Mouse (Mus musculus): ENCODE data around the gene Tmed1. TPM values are rescaled to one million over a fixed set of nuclear protein-coding genes. Genes with fewer than 3 reads are reported as not detected.
"Not testable (repeated sequence)": the region's sequence is repeated elsewhere in the genome, so short reads cannot be mapped to it uniquely, and the experiment has no call there.

Tmed1 gene
- polyA plus RNA-seq, 1 experiment from 2014 or later, result 57.0 TPM

DNA sequence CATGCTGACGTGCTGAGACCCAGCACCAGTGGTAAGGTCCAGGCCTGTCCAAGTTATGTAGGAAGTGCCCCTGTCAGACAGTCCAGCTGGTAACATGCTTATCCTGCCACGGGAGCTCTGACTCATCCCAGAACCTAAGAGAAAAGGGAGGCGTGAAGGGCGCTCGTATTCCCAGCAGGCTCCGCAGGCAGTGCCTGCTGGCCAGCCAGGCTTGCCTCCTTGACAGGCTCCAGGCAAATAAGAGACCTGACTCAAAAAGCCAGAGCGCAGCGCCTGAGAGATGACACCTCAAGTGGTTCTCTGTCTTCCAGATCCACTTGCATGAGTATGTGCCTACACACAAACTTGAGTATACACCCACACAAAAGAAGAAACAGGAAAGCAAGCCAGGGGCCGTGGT lies 15.3 kb downstream of the Tmed1 start:
- Histone ChIP-seq H3K36me3 (peaks cover 73% of the 10 kb centered on the region), H3K27ac (no peak overlapping the region), H3K4me2 (no peak overlapping the region), H3K4me1 (replicated peaks) (no peaks in the 10 kb centered on the region), H3K9ac (no peak overlapping the region), H3K9me3 (no peaks in the 10 kb centered on the region), H3K27me3 (no peaks in the 10 kb centered on the region), H3K4me3 (no peak overlapping the region)
- no peak for ATAC-seq (ENCODE audit: low FRiP score)
- WGBS, result 91% methylated on average over 9 of the region's 9 CpGs

GRCm38 (mm10) chr9:21493907-21494306 lies 16.1 kb downstream of the Tmed1 start:
- 42% methylated on average over 2 of the region's 2 CpGs for WGBS
- Histone ChIP-seq H3K27me3 (no peaks in the 10 kb centered on the region), H3K9me3 (no peaks in the 10 kb centered on the region), H3K36me3 (peaks cover 71% of the 10 kb centered on the region), H3K27ac (no peak overlapping the region), H3K4me2 (no peak overlapping the region), H3K4me3 (no peak overlapping the region), H3K4me1 (replicated peaks) (no peaks in the 10 kb centered on the region), H3K9ac (no peak overlapping the region)
- ATAC-seq (ENCODE audit: low FRiP score), result no peak

DNA sequence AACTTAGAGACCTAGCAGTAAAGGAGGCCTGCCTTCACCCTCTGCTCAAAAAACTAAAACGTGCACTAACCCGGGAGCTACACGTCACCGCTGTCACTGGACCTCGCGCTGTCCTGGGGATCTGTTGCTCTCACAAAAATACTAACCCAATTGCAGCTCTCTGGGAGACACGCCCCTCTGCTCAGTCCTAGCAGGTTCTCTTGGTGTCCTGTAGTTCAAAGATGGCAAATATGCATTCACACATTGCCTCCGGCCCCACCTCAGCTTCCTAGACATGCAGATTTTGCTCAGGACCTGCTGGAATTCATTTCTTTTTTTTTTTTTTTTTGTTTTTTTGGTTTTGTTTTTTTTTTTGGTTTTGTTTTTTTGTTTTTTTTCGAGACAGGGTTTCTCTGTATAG lies 19.4 kb downstream of the Tmed1 start:
- Histone ChIP-seq H3K27ac (no peak overlapping the region), H3K9me3 (no peaks in the 10 kb centered on the region), H3K4me2 (no peak overlapping the region), H3K27me3 (no peaks in the 10 kb centered on the region), H3K4me3 (no peak overlapping the region), H3K36me3 (peaks cover 74% of the 10 kb centered on the region), H3K4me1 (replicated peaks) (no peaks in the 10 kb centered on the region), H3K9ac (no peak overlapping the region)
- no peak for ATAC-seq (ENCODE audit: low FRiP score)
- 91% methylated on average over 9 of the region's 9 CpGs for WGBS

DNA sequence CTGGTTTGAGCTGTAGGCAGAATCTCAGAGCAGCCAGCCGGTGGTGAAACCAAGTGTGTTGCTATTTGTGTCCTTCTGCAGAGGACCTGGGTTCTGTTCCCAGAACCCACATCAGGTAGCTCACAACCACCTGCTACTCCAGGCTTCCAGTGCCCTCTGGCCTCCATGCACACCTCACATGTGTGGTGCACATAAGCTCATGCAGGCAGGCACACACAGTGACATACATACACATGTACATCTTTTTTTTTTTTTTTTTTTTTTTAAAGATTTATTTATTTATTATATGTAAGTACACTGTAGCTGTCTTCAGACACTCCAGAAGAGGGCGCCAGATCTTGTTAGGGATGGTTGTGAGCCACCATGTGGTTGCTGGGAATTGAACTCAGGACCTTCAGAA lies 21.8 kb downstream of the Tmed1 start:
- peaks cover 81% of the 10 kb centered on the region for H3K36me3 ChIP-seq
- WGBS, result 100% methylated on average over 1 of the region's 2 CpGs
- not testable (repeated sequence) for H3K4me3 ChIP-seq; H3K27ac ChIP-seq; H3K9ac ChIP-seq; H3K4me2 ChIP-seq; H3K27me3 ChIP-seq; H3K4me1 ChIP-seq (replicated peaks); H3K9me3 ChIP-seq; ATAC-seq (ENCODE audit: low FRiP score)

- Histone ChIP-seq H3K27ac (no peak overlapping the region), H3K36me3 (peaks cover 81% of the 10 kb centered on the region), H3K4me1 (replicated peaks) (no peaks in the 10 kb centered on the region), H3K27me3 (no peaks in the 10 kb centered on the region), H3K9ac (no peak overlapping the region), H3K9me3 (no peaks in the 10 kb centered on the region), H3K4me3 (no peak overlapping the region), H3K4me2 (no peak overlapping the region)
- 88% methylated on average over 4 of the region's 4 CpGs for WGBS
- no peak for ATAC-seq (ENCODE audit: low FRiP score)
Measured at GRCm38 (mm10) chr9:21484065-21484464, 26.0 kb downstream of the Tmed1 start.

GRCm38 (mm10) chr9:21477707-21478106 lies 32.3 kb downstream of the Tmed1 start:
- no peak overlapping the region for H3K9ac ChIP-seq
- no peak overlapping the region for H3K4me3 ChIP-seq
- no peak for ATAC-seq (ENCODE audit: low FRiP score)
- H3K4me1 ChIP-seq (replicated peaks), result no peaks in the 10 kb centered on the region
- no peaks in the 10 kb centered on the region for H3K9me3 ChIP-seq
- H3K4me2 ChIP-seq, result no peak overlapping the region
- H3K27me3 ChIP-seq, result no peaks in the 10 kb centered on the region
- no peak overlapping the region for H3K27ac ChIP-seq
- peaks cover 93% of the 10 kb centered on the region for H3K36me3 ChIP-seq
- 96% methylated on average over 6 of the region's 6 CpGs for WGBS

GRCm38 (mm10) chr9:21472913-21473312 lies 37.1 kb downstream of the Tmed1 start:
- WGBS, result 87% methylated on average over 4 of the region's 4 CpGs
- Histone ChIP-seq H3K4me3 (no peak overlapping the region), H3K27me3 (no peaks in the 10 kb centered on the region), H3K4me1 (replicated peaks) (no peaks in the 10 kb centered on the region), H3K4me2 (no peak overlapping the region), H3K9ac (no peak overlapping the region), H3K36me3 (peaks cover 95% of the 10 kb centered on the region), H3K9me3 (no peaks in the 10 kb centered on the region), H3K27ac (no peak overlapping the region)
- no peak for ATAC-seq (ENCODE audit: low FRiP score)

GRCm38 (mm10) chr9:21469032-21470024 lies 40.7 kb downstream of the Tmed1 start:
- Histone ChIP-seq H3K4me2 (no peak overlapping the region), H3K36me3 (peaks cover 86% of the 10 kb centered on the region), H3K9me3 (no peaks in the 10 kb centered on the region), H3K4me3 (no peak overlapping the region), H3K4me1 (replicated peaks) (no peaks in the 10 kb centered on the region), H3K27ac (no peak overlapping the region), H3K27me3 (no peaks in the 10 kb centered on the region), H3K9ac (no peak overlapping the region)
- WGBS, result 87% methylated on average over 20 of the region's 20 CpGs
- ATAC-seq (ENCODE audit: low FRiP score), result no peak

GRCm38 (mm10) chr9:21464565-21464928 lies 45.5 kb downstream of the Tmed1 start:
- not testable (repeated sequence) for H3K4me3 ChIP-seq; H3K27me3 ChIP-seq; H3K9ac ChIP-seq; H3K4me1 ChIP-seq (replicated peaks); H3K9me3 ChIP-seq; ATAC-seq (ENCODE audit: low FRiP score); H3K27ac ChIP-seq; H3K4me2 ChIP-seq
- H3K36me3 ChIP-seq, result peaks cover 59% of the 10 kb centered on the region
- 93% methylated on average over 7 of the region's 7 CpGs for WGBS

DNA sequence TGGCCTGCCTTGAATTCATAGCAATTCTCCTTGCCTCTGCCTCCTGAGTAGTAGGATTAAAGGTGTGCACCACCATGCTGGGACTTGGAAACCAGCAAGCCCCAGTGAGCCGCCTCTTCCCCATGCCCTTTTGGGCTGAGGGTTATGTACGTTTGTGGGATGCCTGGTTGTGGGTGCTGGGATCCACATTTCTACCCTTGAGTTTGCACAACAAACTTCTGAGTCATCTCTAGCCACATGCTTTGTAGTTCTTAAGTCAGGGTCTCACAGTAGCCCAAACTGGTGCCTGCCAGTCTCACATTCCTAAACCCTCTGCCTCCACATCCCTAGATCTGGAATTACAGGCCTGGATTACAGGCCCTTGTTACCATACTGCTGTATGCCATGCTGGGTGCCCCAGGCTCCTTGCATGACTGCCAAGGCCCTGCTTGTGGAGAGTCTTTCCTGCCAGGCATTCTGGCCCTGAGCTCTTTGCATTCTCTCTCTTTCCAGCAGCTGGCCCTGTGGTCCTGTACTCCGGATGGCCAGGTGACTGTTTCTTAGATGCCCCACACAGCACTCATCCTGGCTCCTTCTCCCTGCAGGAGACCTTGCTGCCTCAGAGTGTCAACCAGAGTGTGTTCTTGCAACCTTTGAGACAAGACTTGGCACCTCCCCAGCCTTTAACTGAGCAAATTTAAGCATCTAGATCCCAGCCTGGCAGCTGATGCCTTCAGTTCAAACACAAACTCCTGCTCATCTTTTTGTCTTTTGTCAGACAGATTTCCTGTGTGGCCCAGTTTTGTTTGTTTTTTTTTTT lies 46.1 kb downstream of the Tmed1 start:
- Histone ChIP-seq H3K4me3 (no peak overlapping the region), H3K36me3 (peaks cover 59% of the 10 kb centered on the region), H3K27ac (peak overlapping the region; percentile 42; the same call in 1 of the 2 replicates), H3K27me3 (no peaks in the 10 kb centered on the region), H3K4me2 (no peak overlapping the region), H3K9ac (0 out of 2 replicates have a peak overlapping the region, but pooled peaks have one; percentile 9), H3K9me3 (no peaks in the 10 kb centered on the region), H3K4me1 (replicated peaks) (peaks cover 5% of the 10 kb centered on the region; the same call in 1 of the 2 replicates)
- ATAC-seq (ENCODE audit: low FRiP score), result no peak
- 87% methylated on average over 3 of the region's 3 CpGs for WGBS

DNA sequence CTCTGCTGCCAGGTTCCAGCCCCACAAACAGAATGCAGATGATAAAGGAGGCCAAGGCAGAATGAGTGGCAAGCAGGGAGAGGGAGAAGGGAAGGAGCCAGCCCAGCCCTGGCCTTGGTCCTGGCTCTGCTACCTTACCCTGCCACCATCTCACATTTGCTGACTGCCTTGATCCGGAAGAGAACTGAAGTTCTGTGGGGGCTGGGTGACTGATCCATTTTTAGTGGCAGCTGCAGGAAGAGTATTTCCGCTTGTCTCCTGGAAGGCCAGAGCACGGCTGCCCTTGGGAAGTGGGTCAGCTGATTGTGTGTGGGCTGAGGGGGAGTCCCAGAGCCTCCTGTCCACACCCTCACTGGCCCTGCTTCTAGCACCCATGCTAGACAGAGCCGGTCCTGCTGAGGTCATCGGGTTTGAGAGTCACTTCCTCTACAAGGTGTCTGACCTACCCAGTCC lies 46.9 kb downstream of the Tmed1 start:
- no peak for ATAC-seq (ENCODE audit: low FRiP score)
- 80% methylated on average over 5 of the region's 5 CpGs for WGBS
- no peaks in the 10 kb centered on the region for H3K9me3 ChIP-seq
- H3K4me2 ChIP-seq, result no peak overlapping the region
- H3K27ac ChIP-seq, result peak overlapping the region; percentile 42
- H3K4me1 ChIP-seq (replicated peaks), result peaks cover 5% of the 10 kb centered on the region; the same call in 1 of the 2 replicates
- no peaks in the 10 kb centered on the region for H3K27me3 ChIP-seq
- peaks cover 59% of the 10 kb centered on the region for H3K36me3 ChIP-seq
- H3K9ac ChIP-seq, result 0 out of 2 replicates have a peak overlapping the region, but pooled peaks have one; percentile 9
- H3K4me3 ChIP-seq, result no peak overlapping the region

- H3K36me3 ChIP-seq, result peaks cover 38% of the 10 kb centered on the region
- H3K27ac ChIP-seq, result no peak overlapping the region
- no peaks in the 10 kb centered on the region for H3K9me3 ChIP-seq
- WGBS, result 96% methylated on average over 3 of the region's 3 CpGs
- no peak overlapping the region for H3K4me2 ChIP-seq
- H3K27me3 ChIP-seq, result no peaks in the 10 kb centered on the region
- ATAC-seq (ENCODE audit: low FRiP score), result no peak
- H3K9ac ChIP-seq, result no peak overlapping the region
- H3K4me3 ChIP-seq, result no peak overlapping the region
- peaks cover 5% of the 10 kb centered on the region; the same call in 1 of the 2 replicates for H3K4me1 ChIP-seq (replicated peaks)
Measured at GRCm38 (mm10) chr9:21460400-21460940, 49.6 kb downstream of the Tmed1 start.

Data from hindbrain, embryonic 13.5 days (tissue).